Mouse (Mus musculus): Measurements from ENCODE around the gene Ear10. TPM values are rescaled to one million over a fixed set of nuclear protein-coding genes. Genes with fewer than 3 reads are reported as not detected.

Ear10 gene
- polyA plus RNA-seq, 1 experiment from 2014 or later, result not detected

Other genes with a start within 250 kb of the Ear10 start
- gene Gm8165, start 246.4 kb downstream of the Ear10 start, polyA plus RNA-seq (2014; fragmentation: Nextera tagmentation; extraction: Ambion mirVana), result not detected in 2 replicates
- gene Gm7324, start 225.7 kb downstream of the Ear10 start, polyA plus RNA-seq (2014; fragmentation: Nextera tagmentation; extraction: Ambion mirVana), result 1.5 TPM in 2 replicates
- gene Gm16506, start 196.1 kb downstream of the Ear10 start, polyA plus RNA-seq (2014; fragmentation: Nextera tagmentation; extraction: Ambion mirVana), result not detected in 2 replicates
- gene Gm6526, start 175.7 kb downstream of the Ear10 start, polyA plus RNA-seq (2014; fragmentation: Nextera tagmentation; extraction: Ambion mirVana), result not detected in 2 replicates
- not detected in 2 replicates for gene Gm8180, start 138.8 kb downstream of the Ear10 start, polyA plus RNA-seq (2014; fragmentation: Nextera tagmentation; extraction: Ambion mirVana)
- gene Ear1, start 48.0 kb downstream of the Ear10 start, polyA plus RNA-seq (2014; fragmentation: Nextera tagmentation; extraction: Ambion mirVana), result not detected in 2 replicates
- gene Gm8113, start 1.8 kb upstream of the Ear10 start, polyA plus RNA-seq (2014; fragmentation: Nextera tagmentation; extraction: Ambion mirVana), result 20.5 and 21.7 TPM in 2 replicates
- gene Ang5, start 33.5 kb upstream of the Ear10 start, polyA plus RNA-seq (2014; fragmentation: Nextera tagmentation; extraction: Ambion mirVana), result not detected in 2 replicates
- gene Ang6, start 78.7 kb upstream of the Ear10 start, polyA plus RNA-seq (2014; fragmentation: Nextera tagmentation; extraction: Ambion mirVana), result not detected in 2 replicates
- not detected in 2 replicates for gene Ear2, start 179.1 kb upstream of the Ear10 start, polyA plus RNA-seq (2014; fragmentation: Nextera tagmentation; extraction: Ambion mirVana)
- not detected in 2 replicates for gene Gm3327, start 200.3 kb upstream of the Ear10 start, polyA plus RNA-seq (2014; fragmentation: Nextera tagmentation; extraction: Ambion mirVana)